Mouse (Mus musculus) Patski (cell line): ENCODE measurements around the gene Cntrob. TPM values are rescaled to one million over a fixed set of nuclear protein-coding genes. Genes with fewer than 3 reads are reported as not detected.

ENCODE experiments used
- ATAC-seq: fragments of 100-300 bp; one replicate; pipeline ENCODE4 v1.8.0; 2021
- CTCF ChIA-PET: fragments of 350-600 bp; sonication (Branson Sonifier 250); formaldehyde crosslinking; loops from one replicate; lab custom pipeline; 2022; ENCODE audit warnings: inconsistent platforms; lab: Charles Lee
- POLR2A ChIA-PET: fragments of 350-600 bp; sonication (Branson Sonifier 250); formaldehyde crosslinking; loops from one replicate; lab custom pipeline; 2022; ENCODE audit warnings: antibody characterized with exemption, inconsistent platforms; lab: Charles Lee
- DNase-seq: peaks from one replicate; pipeline ENCODE4 v3.0.0-alpha.2; 2011; ENCODE audit warnings: low read depth, low spot score
- H3K27me3 ChIP-seq: fragments of 371-371 bp; one replicate; pipeline ENCODE4 v1.5.1; 2021
- CTCF ChIP-seq: fragments of 100-300 bp; IDR thresholded peaks from one replicate; pipeline ENCODE4 v1.5.1; 2021
- in situ Hi-C: fragments of 300-500 bp; cut with MboI; formaldehyde crosslinking; loops from 3 replicates; pipeline ENCODE4 v1.11.1; 2018; ENCODE audit warnings: low pct_unique_long_range_greater_than_20kb, mixed read lengths
- polyA plus RNA-seq: library from polyadenylated mRNA; unstranded; gene quantifications from one replicate; pipeline ENCODE4 v1.2.3, GENCODE M21; 2021

Gene Cntrob
- polyA plus RNA-seq, 1 experiment from 2014 or later, result 21.1 TPM

DNA sequence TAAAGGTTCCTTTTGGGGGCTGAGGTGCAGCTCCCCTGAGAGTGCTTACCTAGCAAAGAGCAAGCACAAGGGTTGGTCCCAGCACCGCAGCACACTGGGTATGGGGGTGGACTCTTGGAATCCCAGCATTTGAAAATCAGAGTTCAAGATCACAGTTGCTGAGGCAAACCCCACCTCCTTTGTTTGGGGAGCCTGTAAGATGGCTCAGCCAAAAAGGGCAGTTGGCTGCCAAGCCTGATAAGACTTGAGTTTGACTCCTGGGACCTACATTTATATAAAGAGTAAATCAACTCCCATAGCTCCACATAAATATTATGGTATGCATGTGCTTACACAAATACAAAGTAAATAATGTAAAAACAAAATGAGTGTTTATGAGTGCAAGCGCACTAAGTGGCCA, 17.5 kb downstream of the Cntrob start:
- H3K27me3 ChIP-seq, result no peaks in the 10 kb centered on the region
- in situ Hi-C loops, result no loop called here
- ChIA-PET CTCF (interaction anchor here (1.5 kb wide), 1 partner anchor 17 kb away, joined by 3 read pairs; no protein-coding TSS in a partner anchor), POLR2A (no interaction called here)
- ATAC-seq, result no peak
- no peak for DNase-seq
- no peak for TF ChIP-seq CTCF

DNA sequence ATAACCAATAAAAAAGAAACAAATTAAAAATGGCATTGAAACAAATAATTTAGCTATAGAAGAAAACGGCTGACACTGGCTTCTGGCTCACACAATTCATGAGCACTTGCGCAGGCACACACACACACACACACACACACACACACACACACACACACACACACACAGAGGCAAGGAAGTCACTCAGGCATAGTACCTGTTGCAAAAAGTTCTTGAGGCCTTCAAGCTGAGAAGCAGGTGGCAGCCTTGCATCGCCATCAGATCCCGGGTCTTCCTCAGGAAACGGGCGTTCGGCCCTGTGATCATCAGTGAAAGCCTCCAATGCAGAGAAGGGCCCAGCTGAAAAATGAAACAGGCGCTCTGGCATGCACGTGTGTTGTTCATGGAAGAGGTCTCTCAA, 18.3 kb downstream of the Cntrob start:
- no peak for DNase-seq
- CTCF ChIA-PET, result no interaction called here

DNA sequence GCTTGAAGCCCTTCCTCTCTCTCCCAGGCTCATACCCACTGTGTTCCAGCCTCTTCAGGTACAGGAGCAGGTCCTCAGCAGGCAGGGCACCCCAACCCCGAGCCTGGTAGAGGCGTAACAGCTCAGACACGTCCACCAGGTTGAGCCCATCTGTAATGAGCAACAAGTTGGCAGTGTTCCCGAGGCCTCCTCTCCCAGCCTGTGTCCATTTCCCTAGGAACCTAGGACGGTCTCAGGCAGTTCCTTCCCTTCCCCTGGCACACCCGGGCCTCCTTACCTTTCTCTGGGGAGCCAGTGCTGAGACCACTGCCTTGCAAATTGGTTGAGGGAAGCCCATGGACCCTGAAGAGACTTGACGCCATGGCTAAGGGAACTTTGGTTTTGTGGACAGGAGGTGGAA, 20.8 kb downstream of the Cntrob start:
- ChIA-PET POLR2A (no interaction called here), CTCF (no interaction called here)
- no peaks in the 10 kb centered on the region for H3K27me3 ChIP-seq
- DNase-seq (no peak), ATAC-seq (no peak)
- in situ Hi-C loops, result no loop called here
- no peak for TF ChIP-seq CTCF

More for the DNA sequence above, 18.3 kb downstream of the Cntrob start:
- H3K27me3 ChIP-seq, result no peaks in the 10 kb centered on the region
- no peak for ATAC-seq
- in situ Hi-C loops, result no loop called here
- POLR2A ChIA-PET, result no interaction called here
- TF ChIP-seq CTCF, result no peak

DNA sequence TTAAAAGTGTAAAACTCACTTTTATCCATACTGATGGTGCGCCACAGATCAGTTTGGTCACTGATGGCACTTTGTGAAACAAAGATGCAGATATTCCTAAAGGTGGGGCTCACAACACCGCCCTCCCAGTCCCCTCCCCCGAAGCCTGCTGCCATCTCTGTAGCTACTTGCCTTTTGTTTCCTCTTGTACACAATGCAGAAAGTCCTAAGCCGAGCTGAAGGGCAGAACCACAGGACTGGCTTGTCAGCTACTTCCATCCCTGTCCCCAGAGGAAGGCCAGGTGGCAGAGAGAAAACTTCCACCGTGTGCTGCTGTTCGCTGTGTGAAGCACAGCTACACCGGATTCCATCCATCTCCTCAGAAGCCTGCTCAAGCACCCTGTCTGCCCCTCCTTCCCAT, 25.3 kb downstream of the Cntrob start:
- in situ Hi-C loops, result no loop called here
- POLR2A ChIA-PET, result interaction anchor here (1.2 kb wide), 1 partner anchor 23 kb away, joined by 3 read pairs; no protein-coding TSS in a partner anchor
- CTCF ChIA-PET, result interaction anchor here (1.5 kb wide), 1 partner anchor 29 kb away, joined by 3 read pairs; no protein-coding TSS in a partner anchor
- DNase-seq (no peak), ATAC-seq (no peak)
- no peak for TF ChIP-seq CTCF
- H3K27me3 ChIP-seq, result no peaks in the 10 kb centered on the region

DNA sequence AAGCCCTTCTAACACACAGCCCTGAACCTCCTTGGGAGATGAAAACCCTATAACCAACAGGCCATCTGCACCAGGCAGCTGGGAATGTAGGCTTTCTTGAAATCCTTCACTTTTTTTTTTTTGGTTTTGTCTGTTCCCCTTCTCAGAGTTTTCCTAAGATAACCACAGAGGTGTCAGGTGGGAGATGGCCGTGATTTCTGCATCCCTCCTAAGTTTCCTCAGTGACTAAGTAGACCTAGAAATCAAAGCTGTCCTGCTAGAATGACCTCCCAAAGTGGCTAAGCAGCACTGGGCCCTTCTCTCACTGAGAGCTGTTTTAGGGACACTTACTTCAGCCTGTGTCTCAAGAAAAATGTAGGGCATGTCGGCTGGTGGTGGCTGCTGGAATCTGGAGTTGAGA, 25.8 kb downstream of the Cntrob start:
- no peak for ATAC-seq
- no peak for DNase-seq
- POLR2A ChIA-PET, result no interaction called here
- in situ Hi-C loops, result no loop called here
- no peaks in the 10 kb centered on the region for H3K27me3 ChIP-seq
- no peak for TF ChIP-seq CTCF
- CTCF ChIA-PET, result interaction anchor here (1.5 kb wide), 1 partner anchor 28 kb away, joined by 3 read pairs; no protein-coding TSS in a partner anchor

DNA sequence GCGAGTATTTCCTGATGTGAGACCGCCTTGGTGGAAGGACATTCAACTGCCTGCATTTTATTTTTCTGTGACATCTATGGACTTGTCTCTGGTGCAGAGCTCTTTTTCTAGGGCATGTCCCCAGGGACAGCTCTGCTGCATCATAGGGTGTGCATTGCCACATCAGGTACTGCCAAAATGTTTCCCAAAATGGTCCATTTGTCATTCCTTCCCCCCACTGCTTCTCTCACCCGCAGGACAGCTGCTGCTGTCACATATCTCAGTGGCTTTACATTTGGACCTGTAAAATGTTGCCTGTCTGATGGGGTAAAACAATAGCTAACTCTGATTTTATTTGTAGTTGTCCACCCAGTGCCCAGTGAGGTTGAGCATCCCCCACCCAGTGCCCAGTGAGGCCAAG, 28.3 kb downstream of the Cntrob start:
- POLR2A ChIA-PET, result no interaction called here
- in situ Hi-C loops, result no loop called here
- ATAC-seq (no peak), DNase-seq (no peak)
- no peak for TF ChIP-seq CTCF
- H3K27me3 ChIP-seq, result no peaks in the 10 kb centered on the region
- CTCF ChIA-PET, result interaction anchor here (1.2 kb wide), 1 partner anchor 29 kb away, joined by 3 read pairs; no protein-coding TSS in a partner anchor

DNA sequence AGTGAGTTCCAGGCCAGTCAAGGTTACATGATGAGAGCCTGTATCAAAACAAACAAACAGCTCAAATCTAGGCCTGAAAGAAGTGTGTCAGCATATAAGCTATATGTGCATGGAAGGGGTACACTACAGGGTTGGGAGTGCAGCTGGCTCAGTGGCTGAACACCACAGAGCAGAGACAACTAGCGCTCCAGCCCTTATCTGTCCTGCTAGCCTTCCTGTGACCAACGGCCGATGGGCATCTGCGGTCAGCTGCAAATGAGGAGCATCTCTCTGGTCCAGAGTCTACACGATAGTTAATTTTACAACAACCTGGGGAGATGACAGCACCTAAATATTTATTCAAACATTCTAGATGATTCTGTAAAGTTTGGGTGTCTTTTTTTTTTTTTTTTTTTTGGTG, 32.5 kb downstream of the Cntrob start:
- in situ Hi-C loops, result no loop called here
- ChIA-PET POLR2A (no interaction called here), CTCF (interaction anchor here (0.7 to 1.6 kb wide), 3 partner anchors 10 to 222 kb away, joined by 3 to 4 read pairs (median 3); no protein-coding TSS in a partner anchor)
- H3K27me3 ChIP-seq, result peaks cover 5% of the 10 kb centered on the region
- TF ChIP-seq CTCF, result no peak
- no peak for DNase-seq
- no peak for ATAC-seq

DNA sequence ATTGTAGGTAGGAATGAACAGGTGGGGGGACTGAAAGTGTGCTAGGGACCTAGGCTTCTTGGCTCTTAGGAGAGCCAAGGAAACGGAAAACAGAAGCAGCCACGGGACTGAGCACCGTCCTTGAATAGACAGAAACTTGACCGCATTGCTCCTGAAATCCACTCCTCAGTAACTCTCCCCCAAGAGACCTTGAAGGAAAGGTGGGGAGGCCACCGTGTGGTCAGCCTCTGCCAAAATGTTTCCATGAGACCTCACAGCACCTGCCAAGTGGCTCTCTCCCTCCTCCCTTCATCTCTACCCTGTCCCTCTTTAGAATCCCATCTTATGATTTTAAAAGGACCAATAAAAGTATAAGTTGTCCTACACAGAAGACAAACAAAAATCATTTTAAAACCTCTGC, 46.3 kb downstream of the Cntrob start:
- ChIA-PET CTCF (no interaction called here), POLR2A (interaction anchor here (0.7 kb wide), 1 partner anchor 102 kb away, joined by 4 read pairs; no protein-coding TSS in a partner anchor)
- DNase-seq (no peak), ATAC-seq (no peak)
- TF ChIP-seq CTCF, result no peak
- H3K27me3 ChIP-seq, result no peaks in the 10 kb centered on the region
- in situ Hi-C loops, result no loop called here

DNA sequence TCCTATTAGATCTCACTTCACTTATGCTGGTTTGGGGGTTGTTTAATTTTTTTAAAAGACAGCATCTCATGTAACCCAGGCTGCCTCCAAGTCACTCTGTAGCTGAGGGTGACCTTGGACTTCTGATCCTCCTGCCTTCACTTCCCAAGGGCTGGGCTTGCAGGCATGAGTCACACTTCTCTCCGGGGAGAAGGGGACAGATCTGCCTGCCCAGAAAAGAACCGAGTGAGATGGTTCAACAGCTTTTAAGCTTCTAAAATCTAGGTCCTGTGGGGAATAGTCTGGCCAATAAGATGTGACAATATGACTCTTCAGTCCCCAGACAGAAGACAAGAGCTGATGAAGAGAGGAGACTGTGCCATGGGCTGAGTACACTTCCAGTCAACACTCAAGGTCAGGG, 47.5 kb downstream of the Cntrob start:
- no peak for DNase-seq
- CTCF ChIA-PET, result interaction anchor here (1.0 to 1.8 kb wide), 3 partner anchors 19 to 238 kb away, joined by 3 to 5 read pairs (median 3); no protein-coding TSS in a partner anchor
- no peak for TF ChIP-seq CTCF
- no peaks in the 10 kb centered on the region for H3K27me3 ChIP-seq
- POLR2A ChIA-PET, result interaction anchor here (0.6 to 0.8 kb wide), 2 partner anchors 48 to 51 kb away, joined by 3 to 4 read pairs; partner anchors contain the start of genes Cntrob and Trappc1
- in situ Hi-C loops, result no loop called here
- ATAC-seq, result no peak

DNA sequence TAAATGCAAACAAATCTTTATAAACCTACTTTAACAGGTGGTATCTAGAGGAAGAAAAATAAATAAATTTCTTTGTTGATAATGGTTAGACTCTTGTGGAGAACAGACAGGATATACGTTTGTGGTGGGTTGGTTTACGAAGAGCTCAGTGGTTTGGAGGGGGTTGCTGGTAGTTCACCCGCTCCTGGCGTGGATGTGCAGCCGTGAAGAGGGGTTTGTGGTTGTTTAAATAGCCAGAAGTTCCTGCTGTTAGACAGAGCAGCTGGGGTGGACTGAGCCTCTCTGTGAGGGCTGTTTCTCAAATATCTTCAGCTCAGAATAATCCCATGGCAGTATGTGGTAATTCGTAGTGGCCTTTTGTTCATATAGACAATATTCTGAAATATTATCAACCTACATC, 47.9 kb downstream of the Cntrob start:
- POLR2A ChIA-PET, result interaction anchor here (0.8 kb wide), 1 partner anchor 48 kb away, joined by 3 read pairs; the partner anchor contains the start of genes Cntrob and Trappc1
- no peaks in the 10 kb centered on the region for H3K27me3 ChIP-seq
- ATAC-seq, result no peak
- no peak for DNase-seq
- CTCF ChIA-PET, result interaction anchor here (1.0 to 1.8 kb wide), 3 partner anchors 18 to 238 kb away, joined by 3 to 5 read pairs (median 3); no protein-coding TSS in a partner anchor
- TF ChIP-seq CTCF, result no peak
- in situ Hi-C loops, result no loop called here

DNA sequence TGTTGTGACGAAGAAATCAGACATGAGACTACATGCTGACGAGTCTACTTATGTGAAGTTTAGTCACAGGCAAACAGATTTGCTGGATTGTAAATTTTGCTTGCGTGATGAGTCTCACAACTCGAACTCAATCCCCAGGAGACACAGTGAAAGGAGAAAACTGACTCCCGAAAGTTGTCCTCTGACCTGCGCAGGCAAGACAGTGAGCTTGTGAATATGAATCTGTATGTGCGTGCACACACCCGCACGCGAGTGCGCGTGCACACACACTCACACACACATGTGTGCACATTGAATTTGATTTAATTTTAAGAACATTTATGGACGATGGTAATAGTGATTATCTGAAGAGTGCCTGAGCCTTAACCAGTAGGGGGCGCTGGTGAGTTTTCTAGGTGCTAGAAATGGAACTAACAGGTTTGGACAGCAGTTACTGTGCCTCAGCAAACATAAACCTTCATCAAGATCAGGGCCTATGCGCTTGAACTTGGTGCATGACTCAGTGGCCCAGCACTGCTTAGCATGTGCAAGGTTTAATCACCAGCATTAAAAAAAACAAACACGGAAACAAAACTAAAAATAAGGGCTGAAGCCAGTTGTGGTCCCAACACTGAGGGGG, 51.3 kb downstream of the Cntrob start:
- in situ Hi-C loops, result no loop called here
- no peaks in the 10 kb centered on the region for H3K27me3 ChIP-seq
- ATAC-seq (no peak), DNase-seq (no peak)
- POLR2A ChIA-PET, result no interaction called here
- CTCF ChIA-PET, result interaction anchor here (1.6 to 4.4 kb wide), 2 partner anchors 13 to 117 kb away, joined by 3 to 42 read pairs; no protein-coding TSS in a partner anchor
- TF ChIP-seq CTCF, result peak; percentile 88
